Mouse (Mus musculus): ENCODE measurements around the gene Prkd3. TPM values are rescaled to one million over a fixed set of nuclear protein-coding genes. Genes with fewer than 3 reads are reported as not detected.

The Prkd3 gene
- polyA plus RNA-seq, 1 experiment from 2014 or later, result 29.2 TPM

DNA sequence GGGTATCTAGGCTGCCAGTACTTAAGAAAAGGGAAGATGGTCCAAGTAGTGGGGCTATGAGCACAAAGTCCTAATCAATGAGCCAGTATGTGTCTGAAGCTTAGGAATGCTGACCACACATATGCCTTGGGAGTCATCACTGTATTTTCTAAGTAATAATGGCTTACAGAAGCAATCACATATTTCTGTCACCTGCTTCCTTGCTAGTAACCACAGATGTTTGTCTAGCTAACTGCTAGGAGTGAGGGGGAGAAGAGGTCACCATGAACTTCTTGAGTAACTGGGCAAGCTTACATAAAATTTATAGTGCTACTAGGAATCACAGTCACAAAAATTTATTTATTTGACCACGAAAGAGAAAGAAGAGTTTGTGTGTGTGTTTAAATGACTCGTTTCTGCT, 22.5 kb downstream of the Prkd3 start:
- Histone ChIP-seq H3K4me1 (peaks cover 6% of the 10 kb centered on the region; the same call in 1 of the 2 replicates), H3K27ac (replicated peaks) (no peak overlapping the region), H3K9me3 (no peaks in the 10 kb centered on the region), H3K27me3 (no peaks in the 10 kb centered on the region), H3K9ac (replicated peaks) (no peak overlapping the region), H3K4me2 (replicated peaks) (no peak overlapping the region), H3K36me3 (no peaks in the 10 kb centered on the region), H3K4me3 (no peak overlapping the region)
- ATAC-seq (replicated peaks), result no peak
- 92% methylated on average over 2 of the region's 2 CpGs for WGBS

DNA sequence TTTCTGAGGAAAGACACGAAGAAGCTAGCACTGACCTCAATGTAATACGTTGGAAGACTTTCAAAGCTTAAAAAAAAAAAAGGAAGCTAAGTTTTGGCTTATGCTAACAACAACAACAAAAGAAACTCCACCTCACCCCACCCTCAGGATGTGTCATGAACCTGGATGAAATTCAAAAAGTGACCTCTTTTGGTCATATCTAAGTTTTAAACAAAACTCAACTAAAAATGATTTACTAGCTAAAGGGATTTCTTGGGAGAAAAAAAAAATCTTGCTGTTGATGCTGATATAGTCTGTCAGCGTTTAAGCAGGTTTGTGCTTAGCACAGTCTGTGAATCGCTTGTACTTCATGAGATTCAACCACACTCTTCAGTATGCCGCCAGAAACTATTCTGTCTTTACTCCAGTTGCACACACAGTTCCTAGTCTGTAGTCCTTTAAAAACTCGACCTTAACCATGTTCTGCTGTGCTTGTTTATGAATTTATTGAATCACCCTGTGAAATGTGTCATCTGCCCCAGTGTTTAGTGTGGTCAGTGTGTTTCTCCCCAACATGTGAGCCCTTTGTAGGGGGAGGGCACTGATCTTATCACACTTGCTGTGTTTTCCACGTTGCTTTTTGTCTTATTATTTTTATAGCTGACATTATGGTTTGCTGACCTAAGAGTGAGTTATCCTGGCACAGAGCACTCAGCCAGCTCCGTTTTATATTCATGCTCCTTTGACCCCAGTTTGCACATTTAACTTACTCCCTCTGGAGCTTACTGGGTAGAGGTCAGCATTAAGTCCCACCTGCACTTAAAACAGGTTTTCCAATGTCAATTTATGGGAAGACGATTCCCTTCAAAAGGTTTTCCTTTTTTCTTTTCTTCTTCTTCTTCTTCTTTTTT, 25.4 kb downstream of the Prkd3 start:
- WGBS, result 82% methylated on average over 9 of the region's 9 CpGs
- ATAC-seq (replicated peaks), result no peak
- H3K4me2 ChIP-seq (replicated peaks), result no peak overlapping the region

DNA sequence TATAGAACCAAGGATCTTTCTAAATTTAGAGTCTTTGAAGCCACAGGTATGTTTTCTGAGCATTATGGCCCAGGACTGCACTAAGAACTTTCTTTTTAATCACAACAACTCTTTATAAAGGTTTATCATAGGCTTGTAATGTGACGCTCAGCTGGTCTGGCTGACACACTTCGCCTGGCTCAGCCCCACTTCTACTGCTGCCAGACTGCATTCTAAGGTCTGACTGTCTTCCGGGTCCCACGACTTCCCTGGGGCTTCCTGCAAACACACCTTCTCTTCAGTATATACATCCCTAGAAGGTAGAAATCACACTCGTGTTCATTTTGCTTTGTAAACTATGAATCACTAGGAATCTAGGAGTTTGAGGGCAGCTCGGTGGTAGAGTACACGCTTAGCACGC, 26.2 kb downstream of the Prkd3 start:
- WGBS, result 89% methylated on average over 8 of the region's 8 CpGs
- ATAC-seq (replicated peaks), result no peak
- Histone ChIP-seq H3K4me1 (peaks cover 8% of the 10 kb centered on the region; the same call in 1 of the 2 replicates), H3K4me3 (no peak overlapping the region), H3K27me3 (no peaks in the 10 kb centered on the region), H3K9me3 (no peaks in the 10 kb centered on the region), H3K4me2 (replicated peaks) (no peak overlapping the region), H3K36me3 (no peaks in the 10 kb centered on the region), H3K27ac (replicated peaks) (no peak overlapping the region), H3K9ac (replicated peaks) (no peak overlapping the region)

More for the DNA sequence above, 25.4 kb downstream of the Prkd3 start:
- Histone ChIP-seq H3K27ac (replicated peaks) (no peak overlapping the region), H3K27me3 (no peaks in the 10 kb centered on the region), H3K4me3 (no peak overlapping the region), H3K36me3 (no peaks in the 10 kb centered on the region), H3K9ac (replicated peaks) (no peak overlapping the region), H3K9me3 (no peaks in the 10 kb centered on the region), H3K4me1 (peaks cover 8% of the 10 kb centered on the region; the same call in 1 of the 2 replicates)

DNA sequence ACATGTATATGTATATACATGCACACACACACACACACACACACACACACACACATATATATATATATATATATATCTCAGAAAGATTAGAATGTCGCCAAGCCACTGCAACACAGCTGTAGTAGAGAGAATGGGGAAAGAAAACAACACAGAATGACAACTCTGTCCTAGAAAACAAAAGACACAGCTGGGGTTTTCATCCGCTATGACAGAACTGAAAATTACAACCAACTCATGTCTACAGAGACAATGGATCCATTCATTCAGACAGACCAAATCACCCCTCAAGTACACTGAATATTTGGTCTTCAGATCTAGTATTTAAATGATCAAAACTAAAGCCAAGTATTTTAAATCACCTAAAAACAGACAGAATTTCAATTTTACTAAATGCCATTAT, 26.9 kb downstream of the Prkd3 start:
- Histone ChIP-seq H3K9ac (replicated peaks) (no peak overlapping the region), H3K36me3 (no peaks in the 10 kb centered on the region), H3K27me3 (no peaks in the 10 kb centered on the region), H3K4me3 (no peak overlapping the region), H3K9me3 (no peaks in the 10 kb centered on the region), H3K27ac (replicated peaks) (no peak overlapping the region), H3K4me2 (replicated peaks) (no peak overlapping the region), H3K4me1 (peaks cover 8% of the 10 kb centered on the region; the same call in 1 of the 2 replicates)
- ATAC-seq (replicated peaks), result no peak
- 46% methylated on average over 2 of the region's 2 CpGs for WGBS

DNA sequence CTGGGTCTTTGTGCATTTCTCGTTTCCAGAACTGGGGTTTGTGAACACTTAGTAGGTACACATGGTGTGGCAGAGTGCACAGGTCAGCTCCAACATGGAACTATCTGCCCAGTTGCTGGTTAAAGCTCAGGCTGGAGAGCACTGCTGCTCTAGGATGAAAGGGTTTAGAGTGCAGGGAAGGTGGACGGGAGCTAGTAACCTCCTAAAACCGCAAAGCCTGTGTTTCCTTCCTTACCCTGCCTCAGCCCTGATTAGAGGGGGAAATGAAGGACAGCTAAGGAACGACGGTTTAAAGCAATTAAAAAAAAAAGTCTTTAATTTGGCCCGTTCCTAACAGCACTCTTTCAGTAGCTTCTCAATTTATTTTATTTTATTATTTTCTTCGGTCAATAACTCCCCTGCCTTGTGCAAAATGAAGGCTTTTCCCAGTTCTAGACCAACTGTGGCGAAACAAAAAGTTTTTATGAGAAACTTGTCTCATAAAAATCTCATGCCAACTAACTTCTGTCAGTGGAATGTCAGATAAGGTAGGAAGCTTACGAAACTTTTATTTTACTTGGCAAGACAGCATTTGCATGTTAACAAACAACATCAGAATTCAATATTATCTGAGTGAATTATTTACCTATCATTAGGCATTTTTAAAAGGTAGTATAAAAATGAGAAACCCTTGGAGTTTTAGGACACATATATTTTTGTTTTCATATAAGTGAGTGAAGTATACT, 28.2 kb downstream of the Prkd3 start:
- Histone ChIP-seq H3K4me2 (replicated peaks) (no peak overlapping the region), H3K4me1 (peaks cover 8% of the 10 kb centered on the region; the same call in 1 of the 2 replicates), H3K27ac (replicated peaks) (no peak overlapping the region), H3K27me3 (no peaks in the 10 kb centered on the region), H3K4me3 (no peak overlapping the region), H3K9ac (replicated peaks) (no peak overlapping the region), H3K36me3 (no peaks in the 10 kb centered on the region), H3K9me3 (no peaks in the 10 kb centered on the region)
- no peak for ATAC-seq (replicated peaks)
- 75% methylated on average over 9 of the region's 9 CpGs for WGBS

DNA sequence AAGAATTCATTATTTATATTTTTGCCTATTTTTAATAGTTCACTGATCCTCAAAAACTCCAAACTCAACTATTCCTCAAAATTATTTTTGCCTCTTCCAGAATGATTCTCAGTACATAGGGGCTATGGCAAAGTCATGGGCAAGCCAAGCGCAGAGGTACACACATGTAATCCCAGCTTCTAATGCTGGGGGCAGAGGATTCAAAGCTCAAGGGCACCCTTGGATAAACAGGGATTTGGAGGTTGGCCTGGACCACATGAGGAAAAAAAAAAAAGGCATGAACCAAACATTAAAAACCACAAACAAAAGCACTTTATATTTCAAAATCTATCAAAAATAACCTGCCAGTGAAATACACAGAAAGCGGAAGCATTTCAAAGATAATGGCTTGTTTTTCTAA, 29.1 kb downstream of the Prkd3 start:
- no peaks in the 10 kb centered on the region for H3K36me3 ChIP-seq
- H3K27me3 ChIP-seq, result no peaks in the 10 kb centered on the region
- peaks cover 8% of the 10 kb centered on the region; the same call in 1 of the 2 replicates for H3K4me1 ChIP-seq
- 100% methylated on average over 2 of the region's 2 CpGs for WGBS
- H3K9ac ChIP-seq (replicated peaks), result no peak overlapping the region
- no peak overlapping the region for H3K27ac ChIP-seq (replicated peaks)
- H3K9me3 ChIP-seq, result no peaks in the 10 kb centered on the region
- no peak overlapping the region for H3K4me2 ChIP-seq (replicated peaks)
- ATAC-seq (replicated peaks), result no peak
- no peak overlapping the region for H3K4me3 ChIP-seq

DNA sequence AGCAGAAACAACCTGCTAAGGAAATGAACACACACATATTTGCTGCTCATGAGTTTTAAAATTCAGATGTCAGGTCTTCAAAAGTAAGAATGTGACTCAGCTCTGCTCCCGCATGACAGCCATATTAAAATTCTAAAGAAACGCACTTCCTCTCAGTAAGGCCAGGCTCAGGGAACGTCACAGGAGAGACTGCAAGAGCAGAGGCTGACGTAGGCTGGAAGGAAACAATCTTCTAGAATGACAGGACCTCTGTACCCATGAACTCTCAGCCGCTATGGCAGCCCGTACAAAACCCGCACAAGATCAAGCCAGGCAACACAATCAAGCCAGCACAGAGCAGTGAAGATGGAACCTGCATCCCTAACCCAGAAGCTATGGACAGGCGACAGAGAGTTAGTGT, 31.6 kb downstream of the Prkd3 start:
- H3K4me3 ChIP-seq, result no peak overlapping the region
- no peak overlapping the region for H3K9ac ChIP-seq (replicated peaks)
- no peak overlapping the region for H3K4me2 ChIP-seq (replicated peaks)
- no peak overlapping the region for H3K27ac ChIP-seq (replicated peaks)
- 0 out of 2 replicates have a peak, but pooled peaks cover 3% of the 10 kb centered on the region for H3K4me1 ChIP-seq
- 83% methylated on average over 8 of the region's 8 CpGs for WGBS
- H3K36me3 ChIP-seq, result 0 out of 2 replicates have a peak, but pooled peaks cover 3% of the 10 kb centered on the region
- no peaks in the 10 kb centered on the region for H3K9me3 ChIP-seq
- H3K27me3 ChIP-seq, result no peaks in the 10 kb centered on the region
- no peak for ATAC-seq (replicated peaks)

DNA sequence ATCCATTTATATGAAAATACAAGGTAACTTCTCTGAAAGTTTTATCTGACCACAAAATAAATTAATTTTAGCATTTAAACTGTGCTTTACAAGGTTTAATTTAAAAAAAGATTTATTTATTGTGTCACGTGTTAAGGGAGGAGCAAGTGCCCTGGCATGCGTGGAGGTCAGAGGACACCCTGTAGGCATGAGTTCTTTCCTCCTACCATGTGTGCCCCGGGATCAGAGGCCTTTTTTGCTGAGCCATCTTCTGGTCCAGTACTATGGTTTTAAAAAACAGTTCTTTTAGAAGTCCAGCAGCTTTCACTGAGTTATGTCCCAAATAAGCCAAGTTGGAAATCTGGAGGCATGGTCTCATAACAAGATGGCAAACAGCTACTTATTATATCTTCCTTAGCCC, 36.9 kb downstream of the Prkd3 start:
- 93% methylated on average over 3 of the region's 3 CpGs for WGBS

DNA sequence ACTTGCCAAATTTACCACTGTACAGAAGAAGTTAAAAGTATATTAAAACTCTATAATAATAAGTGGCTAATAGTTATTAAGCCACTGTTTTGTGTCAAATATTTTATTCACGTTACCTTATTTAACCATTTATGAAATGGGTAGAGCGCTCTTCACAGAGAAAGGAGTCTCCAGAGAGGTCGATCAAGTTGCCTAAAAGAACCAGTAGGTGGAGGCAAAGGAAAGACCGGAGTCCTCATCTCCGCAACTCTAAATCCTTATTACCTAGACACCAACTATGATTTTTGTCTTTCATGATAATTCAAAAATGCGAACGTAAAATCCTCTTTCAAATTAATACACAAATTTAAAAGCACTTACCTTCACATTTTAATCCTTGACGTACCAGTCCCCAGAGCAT, 37.5 kb downstream of the Prkd3 start:
- H3K27ac ChIP-seq (replicated peaks), result no peak overlapping the region
- no peak overlapping the region for H3K4me3 ChIP-seq
- no peak for ATAC-seq (replicated peaks)
- H3K4me2 ChIP-seq (replicated peaks), result no peak overlapping the region
- H3K36me3 ChIP-seq, result peaks cover 21% of the 10 kb centered on the region
- WGBS, result 94% methylated on average over 8 of the region's 8 CpGs
- no peak overlapping the region for H3K9ac ChIP-seq (replicated peaks)
- H3K4me1 ChIP-seq, result no peaks in the 10 kb centered on the region
- no peaks in the 10 kb centered on the region for H3K27me3 ChIP-seq
- H3K9me3 ChIP-seq, result no peaks in the 10 kb centered on the region

More for the DNA sequence above, 36.9 kb downstream of the Prkd3 start:
- H3K27me3 ChIP-seq, result no peaks in the 10 kb centered on the region
- no peak for ATAC-seq (replicated peaks)
- H3K9me3 ChIP-seq, result no peaks in the 10 kb centered on the region
- H3K27ac ChIP-seq (replicated peaks), result no peak overlapping the region
- no peak overlapping the region for H3K9ac ChIP-seq (replicated peaks)
- no peaks in the 10 kb centered on the region for H3K4me1 ChIP-seq
- H3K36me3 ChIP-seq, result peaks cover 21% of the 10 kb centered on the region
- H3K4me2 ChIP-seq (replicated peaks), result no peak overlapping the region
- H3K4me3 ChIP-seq, result no peak overlapping the region

DNA sequence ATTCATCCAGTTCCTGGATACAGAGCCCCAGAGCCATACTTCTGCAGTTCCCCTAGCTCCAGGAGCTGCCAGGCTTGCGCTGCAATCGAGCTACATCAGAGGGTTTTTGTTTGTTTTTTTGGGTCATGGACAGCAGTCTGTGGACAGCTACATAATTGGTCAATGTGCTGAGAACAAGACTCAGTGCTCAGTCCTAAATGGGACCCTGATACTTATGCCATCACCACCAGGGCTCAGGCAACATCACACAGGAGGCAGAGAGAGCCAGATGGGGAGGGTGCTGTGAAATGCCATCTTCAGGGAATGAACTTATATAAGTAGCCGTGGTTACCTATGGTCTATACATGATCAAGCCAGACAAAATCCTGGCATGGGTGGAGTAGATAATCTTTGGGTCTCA, 52.1 kb downstream of the Prkd3 start:
- H3K27me3 ChIP-seq, result no peaks in the 10 kb centered on the region
- no peak overlapping the region for H3K9ac ChIP-seq (replicated peaks)
- no peaks in the 10 kb centered on the region for H3K9me3 ChIP-seq
- H3K36me3 ChIP-seq, result peaks cover 17% of the 10 kb centered on the region
- no peak overlapping the region for H3K4me3 ChIP-seq
- no peak overlapping the region for H3K27ac ChIP-seq (replicated peaks)
- no peaks in the 10 kb centered on the region for H3K4me1 ChIP-seq
- H3K4me2 ChIP-seq (replicated peaks), result no peak overlapping the region
- ATAC-seq (replicated peaks), result no peak
- 92% methylated on average over 3 of the region's 3 CpGs for WGBS

DNA sequence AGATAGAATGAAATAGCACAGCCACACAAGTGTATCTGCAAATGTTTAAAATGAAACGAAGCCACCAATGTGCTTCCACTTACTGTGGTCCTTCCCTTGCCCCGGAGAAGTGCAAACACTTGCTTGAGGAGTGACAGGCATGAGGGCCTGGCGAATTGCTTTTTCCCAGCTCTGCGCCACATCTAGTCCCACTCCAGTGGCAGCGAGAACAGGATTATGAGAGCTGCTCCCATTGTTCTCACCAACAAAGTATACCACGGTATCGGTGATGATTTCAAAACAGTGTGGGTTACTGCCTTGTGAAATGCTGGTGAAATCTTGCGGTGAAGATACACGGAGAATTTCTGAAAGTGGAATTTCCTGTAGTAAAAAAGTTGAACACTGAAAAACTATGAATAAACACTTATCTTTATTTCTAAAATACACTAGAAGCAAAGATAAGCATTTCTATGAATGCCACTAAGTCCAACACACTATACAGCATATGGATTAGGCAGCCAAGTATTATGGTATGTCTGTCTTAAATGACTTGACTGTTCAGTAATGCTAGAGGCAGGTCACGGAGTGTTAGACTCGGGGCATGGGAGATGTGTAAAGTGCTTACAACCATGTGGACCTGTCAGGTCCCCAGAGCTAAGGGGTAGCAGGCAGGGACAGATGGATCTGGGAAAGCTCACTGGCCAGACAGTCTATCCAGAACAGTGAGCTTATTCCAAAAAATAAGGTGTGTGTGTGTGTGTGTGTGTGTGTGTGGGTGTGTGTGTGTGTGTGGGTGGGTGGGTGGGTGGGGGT, 54.3 kb downstream of the Prkd3 start:
- 91% methylated on average over 11 of the region's 11 CpGs for WGBS
- no peaks in the 10 kb centered on the region for H3K27me3 ChIP-seq
- H3K36me3 ChIP-seq, result peaks cover 24% of the 10 kb centered on the region

DNA sequence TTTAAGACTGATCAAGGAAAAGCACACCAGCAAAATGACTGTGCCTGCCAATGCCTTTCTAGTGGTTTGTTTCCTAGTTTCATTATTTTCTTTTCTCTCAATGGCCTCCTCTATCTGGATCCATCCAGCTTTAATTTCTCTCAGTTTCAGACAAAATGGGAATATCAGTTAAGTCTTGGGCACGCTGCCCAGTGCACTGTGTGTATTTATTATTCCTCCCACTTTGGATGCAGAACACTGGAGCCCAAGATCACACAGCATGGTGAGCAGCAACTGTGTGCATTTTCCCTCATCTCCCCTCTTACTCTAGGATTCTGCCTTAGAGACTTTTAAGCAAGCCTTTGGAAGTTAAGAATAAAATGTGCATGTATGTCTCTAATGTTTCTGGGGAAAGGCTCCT, 56.2 kb downstream of the Prkd3 start:
- no peak overlapping the region for H3K4me2 ChIP-seq (replicated peaks)
- H3K36me3 ChIP-seq, result peaks cover 32% of the 10 kb centered on the region
- no peak overlapping the region for H3K27ac ChIP-seq (replicated peaks)
- H3K4me3 ChIP-seq, result no peak overlapping the region
- no peaks in the 10 kb centered on the region for H3K4me1 ChIP-seq
- H3K27me3 ChIP-seq, result no peaks in the 10 kb centered on the region
- H3K9me3 ChIP-seq, result no peaks in the 10 kb centered on the region
- H3K9ac ChIP-seq (replicated peaks), result no peak overlapping the region
- 76% methylated on average over 1 of the region's 1 CpGs for WGBS
- 0 out of 2 replicates have a peak, but pooled peaks have one; percentile 51 for ATAC-seq (replicated peaks)

More for the DNA sequence above, 54.3 kb downstream of the Prkd3 start:
- Histone ChIP-seq H3K4me1 (no peaks in the 10 kb centered on the region), H3K9me3 (no peaks in the 10 kb centered on the region), H3K9ac (replicated peaks) (no peak overlapping the region), H3K4me2 (replicated peaks) (no peak overlapping the region), H3K27ac (replicated peaks) (no peak overlapping the region), H3K4me3 (no peak overlapping the region)
- ATAC-seq (replicated peaks), result no peak
